Mouse (Mus musculus) ES-Bruce4 (cell line): ENCODE measurements around the gene Slc1a2.

Source experiments
- CTCF ChIP-seq: IDR thresholded peaks from one replicate; pipeline ENCODE4 v1.8.1; 2011; ENCODE audit warnings: low read depth, low read length
- EP300 ChIP-seq: IDR thresholded peaks from 2 replicates; pipeline ENCODE4 v1.6.1; 2011; ENCODE audit warnings: low read depth, low read length; ENCODE audit not compliant: insufficient read depth

GRCm38 (mm10) chr2:102838179-102838578, 179.7 kb downstream of the Slc1a2 start:
- no peak for TF ChIP-seq EP300
- TF ChIP-seq CTCF: no peak
